Mouse (Mus musculus) heart, embryonic 14.5 days (tissue): ENCODE data around the gene Gm35549. TPM values are rescaled to one million over a fixed set of nuclear protein-coding genes. Genes with fewer than 3 reads are reported as not detected.
A peak's percentile ranks its signal among the peaks of the same experiment; 100 is the strongest.

ENCODE experiments used
- ATAC-seq: fragments of 200-750 bp; cut with Nextera tagmentation; 2 replicates; pipeline ENCODE4 v1.8.0; 2017; ENCODE audit warnings: low read depth, moderate TSS enrichment; ENCODE audit not compliant: insufficient number of reproducible peaks, insufficient read depth, low FRiP score
- H3K27ac ChIP-seq, 2 experiments: fragments of 200-500 bp in 1 of 2; fragments of 300-500 bp in 1 of 2; sonication (generic) in 1 of 2; replicated peaks in 1 of 2; 2 replicates each; pipeline ENCODE4 v1.5.1; 2012 to 2014; ENCODE audit warnings: low read depth in 2 of 2, low read length in 2 of 2, control low read depth in 1 of 2, mild to moderate bottlenecking in 1 of 2, mixed read lengths in 1 of 2; ENCODE audit not compliant: control insufficient read depth in 1 of 2, insufficient read depth in 1 of 2
- H3K27me3 ChIP-seq: fragments of 300-500 bp; sonication (generic); 2 replicates; pipeline ENCODE4 v1.6.1; 2014; ENCODE audit warnings: mild to moderate bottlenecking, low read length, control low read depth; ENCODE audit not compliant: control insufficient read depth, insufficient read depth
- H3K36me3 ChIP-seq: fragments of 300-500 bp; sonication (generic); 2 replicates; pipeline ENCODE4 v1.6.1; 2014; ENCODE audit warnings: mild to moderate bottlenecking, control low read depth, low read length, mixed read lengths; ENCODE audit not compliant: control insufficient read depth, insufficient read depth
- H3K4me1 ChIP-seq, 2 experiments: fragments of 200-500 bp in 1 of 2; fragments of 300-500 bp in 1 of 2; sonication (generic) in 1 of 2; 2 replicates each; pipeline ENCODE4 v1.6.1; 2012 to 2014; ENCODE audit warnings: low read length in 2 of 2, control low read depth in 1 of 2, mixed read lengths in 1 of 2; ENCODE audit not compliant: control insufficient read depth in 2 of 2, insufficient read depth in 2 of 2
- H3K4me2 ChIP-seq: fragments of 300-500 bp; sonication (generic); 2 replicates; pipeline ENCODE4 v1.6.1; 2014; ENCODE audit warnings: mild to moderate bottlenecking, low read length
- H3K4me3 ChIP-seq, 2 experiments: fragments of 200-500 bp in 1 of 2; fragments of 300-500 bp in 1 of 2; sonication (generic) in 1 of 2; 2 replicates each; pipeline ENCODE4 v1.5.1; 2012 to 2014; ENCODE audit warnings: low read length in 2 of 2, mild to moderate bottlenecking in 2 of 2, control low read depth in 1 of 2, low read depth in 1 of 2, moderate library complexity in 1 of 2; ENCODE audit not compliant: control insufficient read depth in 1 of 2, insufficient read depth in 1 of 2
- H3K9ac ChIP-seq: fragments of 300-500 bp; sonication (generic); 2 replicates; pipeline ENCODE4 v1.6.1; 2014; ENCODE audit warnings: mild to moderate bottlenecking, low read length
- H3K9me3 ChIP-seq: fragments of 300-500 bp; sonication (generic); 2 replicates; pipeline ENCODE4 v1.6.1; 2016; ENCODE audit warnings: low read length, control low read depth; ENCODE audit not compliant: control insufficient read depth
- WGBS: fragments of 180-500 bp; shearing (Covaris S2); extraction: QIAGEN DNeasy Blood & Tissue Kit; methylation state at CpG from one replicate; pipeline ENCODE4 v1.1.7; 2014; 5-methylcytosine and 5-hydroxymethylcytosine counted together
- polyA plus RNA-seq: library from polyadenylated mRNA; unstranded; fragments of >200 nt; fragmentation: Nextera tagmentation; extraction: Ambion mirVana; gene quantifications from 2 replicates; pipeline ENCODE4 v1.2.1, GENCODE M21; 2014

The Gm35549 gene
- polyA plus RNA-seq, result 0.36 TPM in 1 of 2 replicates, not detected in the other

DNA sequence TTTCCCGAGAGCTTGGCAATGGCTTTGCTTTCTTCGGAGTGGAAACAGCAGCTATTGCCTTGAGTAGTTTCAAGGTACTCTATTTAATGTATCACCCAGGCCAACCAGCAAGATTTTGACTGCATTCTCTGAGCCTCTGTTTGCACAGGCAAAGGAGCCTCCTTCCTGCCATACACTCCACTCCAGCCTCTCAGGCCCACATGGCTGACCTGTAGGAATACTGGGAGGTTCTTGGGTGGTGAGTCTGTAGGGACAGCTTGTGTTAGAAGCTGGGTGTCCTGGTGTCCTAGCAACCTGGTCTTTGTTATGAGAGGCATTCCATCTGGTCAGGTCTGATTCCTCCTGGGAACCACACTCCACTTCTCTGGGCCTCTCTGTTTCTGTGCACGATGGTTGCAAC is at the start of gene Gm35549:
Gene Gm35549 (minus strand): TSS at position 276 of the 400 bp plus-strand sequence.
- H3K4me2 ChIP-seq, result no peak within 1 kb of the TSS
- H3K9me3 ChIP-seq, result peaks cover 6% of the 10 kb centered on the region
- no peak within 1 kb of the TSS for H3K4me3 ChIP-seq
- WGBS, result 71% methylated on average over 3 of the region's 3 CpGs
- no peak within 1 kb of the TSS for H3K9ac ChIP-seq
- no peak for ATAC-seq
- H3K27ac ChIP-seq, result no peak within 1 kb of the TSS
- no peaks in the 10 kb centered on the region for H3K27me3 ChIP-seq
- peaks cover 6% of the 10 kb centered on the region for H3K36me3 ChIP-seq
- no peaks in the 10 kb centered on the region for H3K4me1 ChIP-seq

DNA sequence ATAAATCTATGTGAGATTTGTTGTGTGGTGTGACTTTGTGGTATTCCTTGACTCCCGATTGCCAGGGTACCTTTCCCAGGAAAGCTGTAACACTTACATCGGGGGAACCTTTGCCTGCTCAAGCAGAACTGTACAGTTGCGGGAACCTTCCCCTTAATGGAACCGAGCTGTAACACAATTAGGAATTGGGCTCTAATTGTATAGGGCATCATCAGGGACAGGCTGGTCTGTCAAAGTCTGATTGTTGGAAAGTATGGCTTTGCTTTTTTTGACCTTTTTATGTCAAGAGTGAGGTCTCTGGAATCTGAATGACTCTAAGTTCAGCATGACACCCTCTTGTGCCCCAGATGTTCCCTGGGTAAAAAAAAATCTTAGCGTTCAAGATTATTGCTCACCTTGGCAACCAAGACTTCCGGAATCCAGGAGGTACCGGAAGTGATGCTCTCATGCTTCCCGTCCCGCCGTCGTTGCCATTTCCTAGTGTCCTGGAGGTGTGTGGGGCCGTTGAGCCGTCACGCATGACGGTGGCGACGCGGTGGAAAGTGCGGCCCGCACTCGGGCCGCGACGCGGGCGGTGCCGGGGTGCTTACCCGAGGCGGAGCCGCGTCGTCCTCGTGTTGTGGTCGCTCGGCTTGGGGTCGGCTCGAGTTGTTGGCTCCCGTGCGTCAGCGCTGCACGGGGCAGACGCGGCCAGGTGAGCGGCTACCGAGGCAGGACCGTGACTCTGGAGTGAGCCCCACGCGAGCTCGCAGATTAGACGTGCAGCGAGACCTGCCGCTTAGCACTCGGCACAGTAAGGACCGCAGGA is 42.7 kb upstream of the Gm35549 start:
- Histone ChIP-seq H3K4me2 (peak overlapping the region; percentile 74), H3K27me3 (peaks cover 3% of the 10 kb centered on the region; the same call in 1 of the 2 replicates), H3K9ac (peak overlapping the region; percentile 77), H3K9me3 (no peaks in the 10 kb centered on the region), H3K4me1 (peaks cover 0 to 2% of the 10 kb centered on the region in 2 experiments; a peak in 1 of 4 replicates), H3K36me3 (peaks cover 15% of the 10 kb centered on the region; the same call in 1 of the 2 replicates), H3K27ac (no peak overlapping the region; a peak in 1 of 4 replicates), H3K4me3 (peak overlapping the region; percentile 66 to 78)
- 7% methylated on average over 54 of the region's 54 CpGs for WGBS
- peak; percentile 64; the same call in 1 of the 2 replicates for ATAC-seq

GRCm38 (mm10) chr9:122885385-122885784 is 41.5 kb upstream of the Gm35549 start, which contains the start of gene Zkscan7:
Gene Zkscan7 (plus strand): TSS chr9:122885685.
- H3K36me3 ChIP-seq, result 0 out of 2 replicates have a peak, but pooled peaks cover 10% of the 10 kb centered on the region
- no peak within 1 kb of the TSS for H3K27ac ChIP-seq
- peak within 1 kb of the TSS; percentile 74 for H3K4me2 ChIP-seq
- H3K9me3 ChIP-seq, result no peaks in the 10 kb centered on the region
- peaks cover 0 to 2% of the 10 kb centered on the region in 2 experiments; a peak in 1 of 4 replicates for H3K4me1 ChIP-seq
- H3K4me3 ChIP-seq, result peak within 1 kb of the TSS; percentile 66 to 78; a peak in 3 of 4 replicates
- 71% methylated on average over 3 of the region's 3 CpGs for WGBS
- H3K9ac ChIP-seq, result no peak within 1 kb of the TSS
- no peak for ATAC-seq
- H3K27me3 ChIP-seq, result peaks cover 3% of the 10 kb centered on the region; the same call in 1 of the 2 replicates

GRCm38 (mm10) chr9:122875145-122875544 is 31.3 kb upstream of the Gm35549 start:
- no peak for ATAC-seq
- no peaks in the 10 kb centered on the region for H3K36me3 ChIP-seq
- no peak overlapping the region for H3K4me3 ChIP-seq
- H3K27me3 ChIP-seq, result no peaks in the 10 kb centered on the region
- H3K27ac ChIP-seq, result no peak overlapping the region
- no peak overlapping the region for H3K9ac ChIP-seq
- WGBS, result 90% methylated on average over 2 of the region's 2 CpGs
- no peaks in the 10 kb centered on the region for H3K9me3 ChIP-seq
- H3K4me2 ChIP-seq, result no peak overlapping the region
- no peaks in the 10 kb centered on the region for H3K4me1 ChIP-seq

GRCm38 (mm10) chr9:122874653-122875052 is 30.8 kb upstream of the Gm35549 start:
- H3K4me2 ChIP-seq, result no peak overlapping the region
- H3K4me3 ChIP-seq, result no peak overlapping the region
- no peaks in the 10 kb centered on the region for H3K4me1 ChIP-seq
- no peak overlapping the region for H3K9ac ChIP-seq
- ATAC-seq, result no peak
- no peaks in the 10 kb centered on the region for H3K9me3 ChIP-seq
- WGBS, result 50% methylated on average over 1 of the region's 1 CpGs
- no peaks in the 10 kb centered on the region for H3K27me3 ChIP-seq
- H3K36me3 ChIP-seq, result no peaks in the 10 kb centered on the region
- H3K27ac ChIP-seq, result no peak overlapping the region

- H3K4me1 ChIP-seq, result no peaks in the 10 kb centered on the region
- no peak overlapping the region for H3K4me3 ChIP-seq
- no peak for ATAC-seq
- 78% methylated on average over 4 of the region's 4 CpGs for WGBS
- H3K27ac ChIP-seq, result no peak overlapping the region
- no peaks in the 10 kb centered on the region for H3K9me3 ChIP-seq
- no peak overlapping the region for H3K4me2 ChIP-seq
- no peaks in the 10 kb centered on the region for H3K27me3 ChIP-seq
- H3K36me3 ChIP-seq, result no peaks in the 10 kb centered on the region
- no peak overlapping the region for H3K9ac ChIP-seq
Measured at GRCm38 (mm10) chr9:122872595-122872994, 28.8 kb upstream of the Gm35549 start.

GRCm38 (mm10) chr9:122866192-122866591 is 22.4 kb upstream of the Gm35549 start:
- Histone ChIP-seq H3K27ac (peak overlapping the region in 1 of 2 experiments; percentile 70; a peak in 1 of 4 replicates), H3K27me3 (no peaks in the 10 kb centered on the region), H3K9ac (peak overlapping the region; percentile 85), H3K4me1 (peaks cover 3 to 21% of the 10 kb centered on the region in 2 experiments; a peak in 3 of 4 replicates), H3K36me3 (peaks cover 17% of the 10 kb centered on the region), H3K4me3 (peak overlapping the region; percentile 63 to 99), H3K9me3 (peaks cover 6% of the 10 kb centered on the region; the same call in 1 of the 2 replicates), H3K4me2 (peak overlapping the region; percentile 83)
- 76% methylated on average over 4 of the region's 4 CpGs for WGBS
- no peak for ATAC-seq
